Mouse (Mus musculus) forebrain, embryonic 13.5 days (tissue): ENCODE measurements around the gene Tnfsf10. TPM values are rescaled to one million over a fixed set of nuclear protein-coding genes. Genes with fewer than 3 reads are reported as not detected.
"Not testable (repeated sequence)": the region's sequence is repeated elsewhere in the genome, so short reads cannot be mapped to it uniquely, and the experiment has no call there.

ENCODE experiments used
- ATAC-seq: fragments of 200-750 bp; cut with Nextera tagmentation; 2 replicates; pipeline ENCODE4 v1.8.0; 2017
- H3K27ac ChIP-seq: fragments of 300-500 bp; sonication (generic); 2 replicates; pipeline ENCODE4 v1.5.1; 2015; ENCODE audit warnings: inconsistent platforms, mild to moderate bottlenecking, moderate library complexity
- H3K27me3 ChIP-seq: fragments of 300-500 bp; sonication (generic); 2 replicates; pipeline ENCODE4 v1.6.1; 2015; ENCODE audit warnings: mild to moderate bottlenecking, inconsistent platforms
- H3K36me3 ChIP-seq: fragments of 300-500 bp; sonication (generic); 2 replicates; pipeline ENCODE4 v1.6.1; 2015; ENCODE audit warnings: mild to moderate bottlenecking, inconsistent platforms; ENCODE audit not compliant: poor library complexity, severe bottlenecking
- H3K4me1 ChIP-seq: fragments of 300-500 bp; sonication (generic); 2 replicates; pipeline ENCODE4 v1.6.1; 2015; ENCODE audit warnings: inconsistent platforms
- H3K4me2 ChIP-seq: fragments of 300-500 bp; sonication (generic); 2 replicates; pipeline ENCODE4 v1.6.1; 2015; ENCODE audit warnings: inconsistent platforms, mild to moderate bottlenecking, moderate library complexity
- H3K4me3 ChIP-seq: fragments of 300-500 bp; sonication (generic); 2 replicates; pipeline ENCODE4 v1.5.1; 2015; ENCODE audit warnings: mild to moderate bottlenecking, inconsistent platforms
- H3K9ac ChIP-seq: fragments of 300-500 bp; sonication (generic); 2 replicates; pipeline ENCODE4 v1.6.1; 2015; ENCODE audit warnings: mild to moderate bottlenecking, inconsistent platforms
- H3K9me3 ChIP-seq: fragments of 300-500 bp; sonication (generic); replicated peaks from 2 replicates; pipeline ENCODE4 v1.6.1; 2016; ENCODE audit warnings: inconsistent platforms
- WGBS: fragments of 180-500 bp; shearing (Covaris S2); methylation state at CpG from one replicate; pipeline ENCODE4 v1.1.7; 2015; 5-methylcytosine and 5-hydroxymethylcytosine counted together
- polyA plus RNA-seq: library from polyadenylated mRNA; unstranded; fragments of >200 nt; fragmentation: Nextera tagmentation; extraction: Ambion mirVana; gene quantifications from 2 replicates; pipeline ENCODE4 v1.2.1, GENCODE M21; 2015

Gene Tnfsf10
- polyA plus RNA-seq, result 0.05 TPM in 1 of 2 replicates, not detected in the other

DNA sequence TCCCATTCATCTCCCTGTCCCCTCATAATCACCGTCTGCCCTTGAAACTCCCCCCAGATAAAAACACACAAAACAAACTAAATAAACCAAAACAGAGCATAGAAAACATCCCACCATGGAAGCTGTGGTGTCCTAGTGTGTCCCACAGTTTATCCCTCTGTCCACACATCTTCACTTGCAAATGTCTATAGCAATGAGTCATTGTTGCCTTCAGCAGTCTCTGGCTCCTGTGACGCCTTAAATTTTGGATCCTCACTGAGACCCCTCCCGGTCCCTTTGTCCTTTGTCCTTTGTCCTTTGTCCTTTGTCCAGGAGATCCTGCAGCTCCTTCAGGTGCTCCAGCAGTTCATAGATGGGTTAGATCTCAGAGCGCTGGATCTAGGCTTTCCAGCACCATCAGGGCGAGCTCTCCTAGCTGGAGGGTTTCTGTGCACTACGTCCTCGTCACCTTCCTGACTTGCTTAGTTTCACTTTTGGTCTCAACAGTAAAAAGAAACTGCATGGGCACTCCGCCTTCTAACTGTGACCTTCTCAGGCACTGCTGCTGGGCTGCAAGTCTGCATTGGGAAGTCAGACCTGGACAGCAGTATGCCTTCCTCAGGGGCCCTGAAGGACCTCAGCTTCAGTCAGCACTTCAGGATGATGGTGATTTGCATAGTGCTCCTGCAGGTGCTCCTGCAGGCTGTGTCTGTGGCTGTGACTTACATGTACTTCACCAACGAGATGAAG lies at the start of gene Tnfsf10:
Gene Tnfsf10 (plus strand): TSS at position 470 of the 729 bp plus-strand sequence.
- ATAC-seq, result no peak
- 70% methylated on average over 9 of the region's 9 CpGs for WGBS
- Histone ChIP-seq H3K27me3 (no peaks in the 10 kb centered on the region), H3K4me1 (peaks cover 5% of the 10 kb centered on the region; the same call in 1 of the 2 replicates), H3K4me3 (no peak within 1 kb of the TSS), H3K9me3 (no peaks in the 10 kb centered on the region), H3K27ac (no peak within 1 kb of the TSS), H3K4me2 (no peak within 1 kb of the TSS), H3K9ac (no peak within 1 kb of the TSS; the same call in 1 of the 2 replicates), H3K36me3 (no peaks in the 10 kb centered on the region)

- no peak overlapping the region for H3K4me2 ChIP-seq
- no peak overlapping the region for H3K27ac ChIP-seq
- no peaks in the 10 kb centered on the region for H3K27me3 ChIP-seq
- no peak for ATAC-seq
- H3K9me3 ChIP-seq, result no peaks in the 10 kb centered on the region
- no peak overlapping the region for H3K4me3 ChIP-seq
- no peaks in the 10 kb centered on the region for H3K4me1 ChIP-seq
- no peak overlapping the region for H3K9ac ChIP-seq
- H3K36me3 ChIP-seq, result no peaks in the 10 kb centered on the region
- WGBS, result 87% methylated on average over 5 of the region's 5 CpGs
Measured at GRCm38 (mm10) chr3:27267327-27267726, 49.5 kb upstream of the Tnfsf10 start.

GRCm38 (mm10) chr3:27267887-27268286 lies 48.9 kb upstream of the Tnfsf10 start:
- H3K9ac ChIP-seq, result no peak overlapping the region

GRCm38 (mm10) chr3:27269151-27269550 lies 47.7 kb upstream of the Tnfsf10 start:
- Histone ChIP-seq H3K4me2 (no peak overlapping the region), H3K4me3 (no peak overlapping the region), H3K4me1 (no peaks in the 10 kb centered on the region), H3K27ac (no peak overlapping the region), H3K9me3 (no peaks in the 10 kb centered on the region), H3K36me3 (no peaks in the 10 kb centered on the region), H3K9ac (no peak overlapping the region), H3K27me3 (no peaks in the 10 kb centered on the region)
- ATAC-seq, result no peak
- 79% methylated on average over 4 of the region's 4 CpGs for WGBS

More at GRCm38 (mm10) chr3:27267887-27268286, 48.9 kb upstream of the Tnfsf10 start:
- H3K36me3 ChIP-seq, result no peaks in the 10 kb centered on the region
- no peaks in the 10 kb centered on the region for H3K27me3 ChIP-seq
- H3K4me3 ChIP-seq, result no peak overlapping the region
- 70% methylated on average over 4 of the region's 4 CpGs for whole genome bisulfite sequencing
- H3K27ac ChIP-seq, result no peak overlapping the region
- H3K4me2 ChIP-seq, result no peak overlapping the region
- ATAC-seq, result no peak
- no peaks in the 10 kb centered on the region for H3K4me1 ChIP-seq
- no peaks in the 10 kb centered on the region for H3K9me3 ChIP-seq

DNA sequence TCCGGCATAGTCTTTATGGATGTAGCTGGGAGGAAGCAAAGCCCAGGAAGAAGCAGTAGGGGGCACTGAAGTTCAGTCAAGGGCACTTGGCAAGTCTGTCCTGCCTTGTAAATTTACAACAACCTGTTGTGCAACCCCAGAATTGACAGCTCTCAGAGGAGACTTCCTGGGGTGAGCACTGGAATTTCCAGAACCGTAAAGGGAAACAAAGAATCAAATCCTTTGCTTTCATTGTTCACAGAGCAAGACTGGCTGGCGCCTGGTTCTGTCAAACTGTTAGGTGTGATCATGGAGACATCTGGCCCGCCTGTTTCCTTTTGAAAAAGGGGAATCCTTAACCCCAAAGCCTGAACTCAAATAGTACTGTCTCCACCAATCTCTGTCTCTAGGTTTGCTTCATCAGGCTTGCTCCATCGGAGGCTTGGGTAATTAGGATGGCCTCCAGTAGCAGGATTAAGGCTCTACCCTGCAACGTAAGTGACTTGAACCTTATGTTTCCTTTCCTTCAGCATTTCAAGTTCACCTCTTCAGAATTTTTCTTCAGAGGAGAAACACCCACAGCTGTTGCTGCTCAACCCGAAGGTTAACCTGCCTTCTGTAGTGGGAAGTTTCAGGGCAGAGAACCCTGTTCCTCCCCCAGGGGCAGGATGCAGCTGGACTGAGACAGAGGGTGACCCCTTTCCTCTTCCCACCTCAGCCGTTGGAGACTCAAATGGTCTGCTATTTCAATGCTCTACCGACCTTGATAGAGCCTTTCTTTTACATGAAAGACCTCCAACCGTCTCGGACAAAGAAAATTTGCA lies 46.5 kb upstream of the Tnfsf10 start:
- Histone ChIP-seq H3K9me3 (no peaks in the 10 kb centered on the region), H3K36me3 (no peaks in the 10 kb centered on the region), H3K4me2 (no peak overlapping the region), H3K27ac (no peak overlapping the region), H3K9ac (no peak overlapping the region), H3K27me3 (no peaks in the 10 kb centered on the region), H3K4me1 (no peaks in the 10 kb centered on the region), H3K4me3 (no peak overlapping the region)
- 36% methylated on average over 11 of the region's 11 CpGs for WGBS
- no peak for ATAC-seq

DNA sequence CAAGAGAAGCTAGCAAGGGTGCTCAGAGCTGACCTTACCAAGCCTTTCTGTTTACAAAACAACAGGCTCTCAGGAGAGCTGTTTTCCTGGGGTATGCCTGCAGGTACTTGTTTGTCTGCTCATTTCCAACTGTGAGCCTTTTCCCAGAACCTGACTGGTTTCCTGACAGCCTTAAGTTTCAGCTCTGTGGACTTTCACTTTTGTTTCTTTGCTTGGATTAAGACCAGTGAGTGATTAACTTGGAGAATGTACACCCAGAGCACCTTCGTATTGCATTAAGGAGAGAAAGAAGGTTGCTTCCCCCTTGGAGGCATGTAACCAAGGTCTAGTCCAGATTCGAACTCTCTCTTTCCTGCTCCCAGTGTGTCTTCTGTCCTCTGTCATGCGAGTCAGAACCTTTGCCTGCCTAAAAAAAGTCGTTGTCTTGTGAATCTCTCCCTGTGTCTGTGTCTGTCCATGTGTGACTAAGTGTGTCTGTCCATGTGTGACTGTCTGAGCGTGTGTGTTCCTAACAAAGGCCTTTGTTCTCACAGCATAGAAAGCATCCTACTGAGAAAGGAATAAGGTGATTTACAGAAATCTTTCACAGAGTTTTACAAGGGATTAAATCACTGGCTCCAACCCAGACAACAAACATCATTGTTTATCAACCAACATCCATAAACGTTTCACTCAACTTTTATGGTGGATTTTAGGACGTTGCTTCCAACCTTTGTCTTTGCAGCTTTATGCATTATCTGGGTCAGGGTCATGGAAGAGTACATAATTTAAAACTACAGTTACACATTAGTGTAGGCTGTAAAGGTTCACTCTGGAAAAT lies 43.7 kb upstream of the Tnfsf10 start:
- WGBS, result 13% methylated on average over 7 of the region's 7 CpGs
- no peak overlapping the region for H3K9ac ChIP-seq

DNA sequence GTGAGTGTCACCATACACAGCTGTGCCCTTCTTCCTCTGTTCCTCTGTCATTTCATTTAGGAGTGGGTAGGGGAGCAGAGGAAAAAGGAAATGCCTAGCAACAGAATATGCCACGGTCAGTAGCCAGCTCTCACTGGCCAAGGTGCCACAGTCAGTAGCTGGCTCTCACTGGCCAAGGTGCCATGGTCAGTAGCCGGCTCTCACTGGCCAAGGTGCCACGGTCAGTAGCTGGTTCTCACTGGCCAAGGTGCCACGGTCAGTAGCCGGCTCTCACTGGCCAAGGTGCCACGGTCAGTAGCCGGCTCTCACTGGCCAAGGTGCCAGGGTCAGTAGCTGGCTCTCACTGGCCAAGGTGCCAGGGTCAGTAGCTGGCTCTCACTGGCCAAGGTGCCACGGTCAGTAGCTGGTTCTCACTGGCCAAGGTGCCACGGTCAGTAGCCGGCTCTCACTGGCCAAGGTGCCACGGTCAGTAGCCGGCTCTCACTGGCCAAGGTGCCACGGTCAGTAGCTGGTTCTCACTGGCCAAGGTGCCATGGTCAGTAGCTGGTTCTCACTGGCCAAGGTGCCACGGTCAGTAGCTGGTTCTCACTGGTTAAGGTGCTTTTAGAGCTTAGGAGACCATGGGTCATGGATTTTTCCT lies 37.4 kb upstream of the Tnfsf10 start:
- peaks cover 12% of the 10 kb centered on the region for H3K4me1 ChIP-seq
- H3K9ac ChIP-seq, H3K36me3 ChIP-seq, H3K4me3 ChIP-seq, ATAC-seq, H3K4me2 ChIP-seq, H3K27me3 ChIP-seq, H3K27ac ChIP-seq, H3K9me3 ChIP-seq: not testable (repeated sequence)
- 95% methylated on average over 14 of the region's 14 CpGs for WGBS

More for the DNA sequence above, 43.7 kb upstream of the Tnfsf10 start:
- H3K4me1 ChIP-seq, result no peaks in the 10 kb centered on the region
- H3K4me3 ChIP-seq, result no peak overlapping the region
- H3K27me3 ChIP-seq, result no peaks in the 10 kb centered on the region
- no peaks in the 10 kb centered on the region for H3K36me3 ChIP-seq
- no peak for ATAC-seq
- no peak overlapping the region for H3K4me2 ChIP-seq
- no peaks in the 10 kb centered on the region for H3K9me3 ChIP-seq
- H3K27ac ChIP-seq, result no peak overlapping the region

DNA sequence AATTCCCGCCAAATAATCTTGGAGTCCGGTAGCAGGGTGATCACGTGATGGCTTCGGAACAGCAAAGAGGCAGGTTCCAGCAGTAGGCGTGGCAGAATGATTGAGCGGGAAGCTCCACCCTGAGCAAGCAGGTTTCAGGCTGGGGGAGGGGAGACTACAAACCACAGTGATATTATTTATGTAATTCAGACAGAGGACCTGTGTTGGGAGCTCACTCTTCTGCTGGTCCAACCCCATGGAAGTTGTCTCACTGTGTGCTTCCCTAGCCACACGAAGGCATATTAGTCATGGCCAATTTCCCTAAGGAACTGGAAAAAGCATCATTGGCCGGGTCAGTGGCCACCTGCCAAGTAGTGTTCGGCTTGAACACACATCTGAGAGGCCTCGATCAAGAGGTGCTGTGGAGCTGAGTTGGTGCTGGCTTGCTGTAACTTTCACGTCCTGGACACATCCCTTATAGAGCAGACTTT lies 36.5 kb upstream of the Tnfsf10 start:
- ATAC-seq, result no peak
- peaks cover 12% of the 10 kb centered on the region for H3K4me1 ChIP-seq

DNA sequence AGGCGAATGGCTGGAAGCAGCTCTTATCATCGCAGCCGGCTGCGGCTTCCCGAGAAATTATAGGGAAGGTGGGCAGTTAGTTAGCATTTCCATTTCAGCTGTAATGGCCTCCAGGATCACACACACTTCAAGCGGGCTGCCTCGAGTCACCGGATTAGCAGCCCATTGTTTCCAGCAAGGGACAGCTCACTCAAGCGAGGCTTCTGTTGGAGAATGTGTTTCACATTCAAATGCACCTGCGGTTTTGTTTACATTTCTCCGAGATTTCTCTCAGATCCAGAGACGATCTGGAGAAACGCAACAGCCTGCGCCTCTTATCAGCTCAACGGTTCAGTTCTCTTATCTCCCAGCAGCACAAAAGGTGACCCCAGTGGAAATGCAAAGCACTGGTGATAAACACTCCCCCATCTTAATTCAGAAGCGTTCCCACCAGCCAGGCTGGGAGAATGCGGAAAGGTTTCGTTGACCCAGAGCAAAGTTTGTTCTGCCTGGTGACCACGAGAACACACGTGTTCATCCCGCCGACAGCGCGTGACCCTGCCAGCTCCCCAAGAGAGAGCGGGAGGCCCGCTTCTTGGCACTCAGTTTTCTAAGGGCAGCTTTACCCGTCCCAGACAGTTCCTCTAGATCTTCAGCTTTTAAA lies 33.6 kb upstream of the Tnfsf10 start:
- Histone ChIP-seq H3K27me3 (no peaks in the 10 kb centered on the region), H3K27ac (no peak overlapping the region), H3K36me3 (no peaks in the 10 kb centered on the region), H3K9ac (peak overlapping the region; percentile 50), H3K9me3 (no peaks in the 10 kb centered on the region), H3K4me2 (peak overlapping the region; percentile 65), H3K4me1 (peaks cover 12% of the 10 kb centered on the region), H3K4me3 (peak overlapping the region; percentile 36)
- WGBS, result under 1% methylated on average over 27 of the region's 27 CpGs
- peak; percentile 64 for ATAC-seq

More for the DNA sequence above, 36.5 kb upstream of the Tnfsf10 start:
- Histone ChIP-seq H3K36me3 (no peaks in the 10 kb centered on the region), H3K4me2 (no peak overlapping the region), H3K4me3 (no peak overlapping the region), H3K9ac (no peak overlapping the region), H3K27me3 (no peaks in the 10 kb centered on the region), H3K27ac (no peak overlapping the region), H3K9me3 (no peaks in the 10 kb centered on the region)
- 75% methylated on average over 11 of the region's 11 CpGs for WGBS

GRCm38 (mm10) chr3:27283796-27284195 lies 33.0 kb upstream of the Tnfsf10 start:
- Histone ChIP-seq H3K27me3 (no peaks in the 10 kb centered on the region), H3K9me3 (no peaks in the 10 kb centered on the region), H3K4me3 (peak overlapping the region; percentile 36; the same call in 1 of the 2 replicates), H3K9ac (no peak overlapping the region), H3K4me2 (peak overlapping the region; percentile 65), H3K27ac (no peak overlapping the region), H3K4me1 (peaks cover 12% of the 10 kb centered on the region), H3K36me3 (no peaks in the 10 kb centered on the region)
- ATAC-seq, result no peak
- WGBS, result 36% methylated on average over 7 of the region's 7 CpGs

GRCm38 (mm10) chr3:27284227-27284626 lies 32.6 kb upstream of the Tnfsf10 start:
- WGBS, result 90% methylated on average over 5 of the region's 5 CpGs

More at GRCm38 (mm10) chr3:27284227-27284626, 32.6 kb upstream of the Tnfsf10 start:
- no peak overlapping the region for H3K4me2 ChIP-seq
- no peak overlapping the region for H3K9ac ChIP-seq
- H3K27ac ChIP-seq, result no peak overlapping the region
- no peak overlapping the region for H3K4me3 ChIP-seq
- no peaks in the 10 kb centered on the region for H3K36me3 ChIP-seq
- no peaks in the 10 kb centered on the region for H3K9me3 ChIP-seq
- no peaks in the 10 kb centered on the region for H3K27me3 ChIP-seq
- H3K4me1 ChIP-seq, result peaks cover 12% of the 10 kb centered on the region
- ATAC-seq, result no peak
